Mouse (Mus musculus): ENCODE measurements at regions not wholly inside any gene's neighbourhood (a gene's known extent, or its start where the extent isn't known, plus 50 kb on each side); places are given as distances from the start of the nearest gene placed in this dataset.

DNA sequence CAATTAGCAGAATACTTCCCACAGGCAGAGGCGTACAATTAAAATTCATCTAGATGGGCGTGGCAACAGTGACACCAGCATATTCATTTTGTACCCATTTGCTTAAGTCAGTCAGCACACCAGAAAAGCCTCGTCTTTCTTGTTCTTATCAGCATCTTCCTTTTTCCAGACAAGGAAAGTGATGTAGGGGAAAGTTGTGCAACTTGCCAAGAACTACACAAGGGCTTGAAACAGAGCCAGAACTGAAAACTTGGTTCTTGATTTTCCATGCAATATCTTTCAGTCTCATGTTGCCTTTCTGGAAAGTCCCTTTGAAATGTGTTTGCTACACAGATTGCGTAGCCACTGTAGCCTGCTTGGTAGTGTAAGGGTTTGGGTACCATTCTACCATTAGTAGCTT lies 401.9 kb upstream of the Btbd3 start:
- no peak for DNase-seq (ENCODE audit: low read depth, low spot score)
- TF ChIP-seq CHD2 (IDR thresholded peaks at IDR 0.05; ENCODE audit: low read depth, low read length) (no peak), MAFK (IDR thresholded peaks at IDR 0.05; ENCODE audit: insufficient read depth, low read depth, low read length) (no peak), ZC3H11A (IDR thresholded peaks at IDR 0.05; ENCODE audit: borderline replicate concordance, low read depth, low read length) (no peak), ZNF384 (IDR thresholded peaks at IDR 0.05; ENCODE audit: low read depth, low read length) (no peak), HCFC1 (IDR thresholded peaks at IDR 0.05; ENCODE audit: borderline replicate concordance, insufficient read depth, low read length) (no peak)
- Histone ChIP-seq H3K36me3 (ENCODE audit: control insufficient read depth, insufficient read depth, low read length, poor library complexity, severe bottlenecking) (no peaks in the 10 kb centered on the region), H3K4me3 (ENCODE audit: insufficient read depth in 1 of 2, low read depth in 1 of 2, low read length in 2 of 2, poor library complexity in 1 of 2, severe bottlenecking in 1 of 2) (no peak overlapping the region), H3K9me3 (ENCODE audit: control insufficient read depth, insufficient read depth, low read depth, low read length) (no peaks in the 10 kb centered on the region), H3K9ac (ENCODE audit: insufficient read depth, low read depth, low read length, poor library complexity, severe bottlenecking) (no peak overlapping the region), H3K27ac (ENCODE audit: insufficient read depth, low read depth, low read length, poor library complexity, severe bottlenecking) (no peak overlapping the region), H3K4me1 (ENCODE audit: control insufficient read depth in 2 of 2, insufficient read depth in 2 of 2, low read length in 2 of 2, poor library complexity in 1 of 2) (no peaks in the 10 kb centered on the region)
- in situ Hi-C loops (cut with MboI; ENCODE audit: low sequenced_read_pairs in 2 of 2, unreplicated experiment in 2 of 2) = no loop called here

DNA sequence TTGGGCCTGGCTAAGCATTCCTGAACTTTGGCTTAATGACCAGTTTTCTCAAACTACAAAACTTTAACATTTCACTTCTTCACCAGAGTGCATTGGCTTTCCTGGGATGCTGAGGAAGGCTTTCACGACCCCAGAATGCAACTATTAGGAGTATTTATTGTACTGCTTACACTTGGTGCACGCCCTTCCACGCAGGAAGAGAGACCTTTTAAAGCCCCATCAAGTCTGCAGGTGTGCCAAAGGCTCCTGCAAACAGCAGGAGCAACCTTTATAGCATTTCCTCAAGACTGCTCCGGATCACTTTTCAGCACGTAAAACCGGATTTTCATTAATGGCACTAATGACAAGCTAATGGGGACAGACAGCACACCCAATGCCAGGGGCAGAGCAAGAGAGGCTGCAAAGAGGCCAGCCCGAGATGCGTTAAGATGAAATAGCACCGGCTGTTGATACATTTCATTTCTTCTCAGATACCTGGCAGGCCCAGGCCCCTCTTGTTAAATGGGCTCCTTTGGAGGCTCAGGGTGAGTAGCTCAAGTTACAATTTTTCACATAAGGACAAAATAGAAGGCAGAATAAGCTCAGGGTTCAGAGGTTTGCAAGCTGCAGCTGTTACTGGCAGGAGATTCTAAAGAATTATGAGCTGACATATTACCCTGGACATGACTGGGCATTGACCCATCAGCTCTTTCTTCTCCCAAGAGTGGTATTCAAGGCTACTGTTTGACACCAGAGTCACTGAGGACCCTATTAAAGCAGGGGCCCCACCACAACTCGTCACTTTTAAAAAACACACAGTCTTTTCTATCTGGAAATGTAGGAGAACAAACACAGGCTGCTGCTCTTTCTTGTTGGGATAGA lies 402.7 kb upstream of the Btbd3 start:
- Histone ChIP-seq H3K36me3 (ENCODE audit: control insufficient read depth, insufficient read depth, low read length, poor library complexity, severe bottlenecking) (no peaks in the 10 kb centered on the region), H3K9ac (ENCODE audit: insufficient read depth, low read depth, low read length, poor library complexity, severe bottlenecking) (no peak overlapping the region), H3K4me1 (ENCODE audit: control insufficient read depth in 2 of 2, insufficient read depth in 2 of 2, low read length in 2 of 2, poor library complexity in 1 of 2) (no peaks in the 10 kb centered on the region), H3K9me3 (ENCODE audit: control insufficient read depth, insufficient read depth, low read depth, low read length) (no peaks in the 10 kb centered on the region), H3K4me3 (ENCODE audit: insufficient read depth in 1 of 2, low read depth in 1 of 2, low read length in 2 of 2, poor library complexity in 1 of 2, severe bottlenecking in 1 of 2) (no peak overlapping the region), H3K27ac (ENCODE audit: insufficient read depth, low read depth, low read length, poor library complexity, severe bottlenecking) (no peak overlapping the region)
- in situ Hi-C loops (cut with MboI; ENCODE audit: low sequenced_read_pairs in 2 of 2, unreplicated experiment in 2 of 2) = no loop called here
- no peak for DNase-seq (ENCODE audit: low read depth, low spot score)
- no peak for TF ChIP-seq ZNF384 (IDR thresholded peaks at IDR 0.05; ENCODE audit: low read depth, low read length)
- TF ChIP-seq ZC3H11A (IDR thresholded peaks at IDR 0.05; ENCODE audit: borderline replicate concordance, low read depth, low read length) = no peak
- no peak for TF ChIP-seq CHD2 (IDR thresholded peaks at IDR 0.05; ENCODE audit: low read depth, low read length)
- TF ChIP-seq MAFK (IDR thresholded peaks at IDR 0.05; ENCODE audit: insufficient read depth, low read depth, low read length) = no peak
- no peak for TF ChIP-seq HCFC1 (IDR thresholded peaks at IDR 0.05; ENCODE audit: borderline replicate concordance, insufficient read depth, low read length)

DNA sequence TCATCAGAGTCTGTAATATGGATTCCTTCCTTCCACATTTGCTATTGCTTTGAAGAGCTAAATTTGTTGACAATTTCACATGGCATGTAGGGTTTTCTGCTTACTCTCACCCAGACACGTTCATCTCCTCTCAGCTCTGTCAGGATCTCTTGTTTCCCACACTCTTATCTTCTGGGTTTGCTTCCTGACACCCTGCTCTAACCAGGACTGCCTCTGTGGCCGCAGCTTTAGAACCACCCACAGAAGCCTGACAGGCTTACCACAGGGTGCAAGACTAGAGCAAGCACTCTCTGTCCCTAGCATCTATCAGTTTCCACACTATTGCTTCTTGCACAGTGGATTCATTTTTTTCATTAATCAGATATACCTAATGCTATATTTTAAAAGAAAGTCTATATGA lies 408.5 kb upstream of the Btbd3 start:
- Histone ChIP-seq H3K4me3 (ENCODE audit: insufficient read depth in 1 of 2, low read depth in 1 of 2, low read length in 2 of 2, poor library complexity in 1 of 2, severe bottlenecking in 1 of 2) (no peak overlapping the region), H3K36me3 (ENCODE audit: control insufficient read depth, insufficient read depth, low read length, poor library complexity, severe bottlenecking) (no peaks in the 10 kb centered on the region), H3K9ac (ENCODE audit: insufficient read depth, low read depth, low read length, poor library complexity, severe bottlenecking) (no peak overlapping the region), H3K4me1 (ENCODE audit: control insufficient read depth in 2 of 2, insufficient read depth in 2 of 2, low read length in 2 of 2, poor library complexity in 1 of 2) (no peaks in the 10 kb centered on the region), H3K9me3 (ENCODE audit: control insufficient read depth, insufficient read depth, low read depth, low read length) (no peaks in the 10 kb centered on the region), H3K27ac (ENCODE audit: insufficient read depth, low read depth, low read length, poor library complexity, severe bottlenecking) (no peak overlapping the region)
- in situ Hi-C loops (cut with MboI; ENCODE audit: low sequenced_read_pairs in 2 of 2, unreplicated experiment in 2 of 2) = no loop called here
- TF ChIP-seq ZNF384 (IDR thresholded peaks at IDR 0.05; ENCODE audit: low read depth, low read length) = no peak
- TF ChIP-seq CHD2 (IDR thresholded peaks at IDR 0.05; ENCODE audit: low read depth, low read length) = no peak
- TF ChIP-seq MAFK (IDR thresholded peaks at IDR 0.05; ENCODE audit: insufficient read depth, low read depth, low read length) = no peak
- TF ChIP-seq HCFC1 (IDR thresholded peaks at IDR 0.05; ENCODE audit: borderline replicate concordance, insufficient read depth, low read length) = no peak
- TF ChIP-seq ZC3H11A (IDR thresholded peaks at IDR 0.05; ENCODE audit: borderline replicate concordance, low read depth, low read length) = no peak
- no peak for DNase-seq (ENCODE audit: low read depth, low spot score)

DNA sequence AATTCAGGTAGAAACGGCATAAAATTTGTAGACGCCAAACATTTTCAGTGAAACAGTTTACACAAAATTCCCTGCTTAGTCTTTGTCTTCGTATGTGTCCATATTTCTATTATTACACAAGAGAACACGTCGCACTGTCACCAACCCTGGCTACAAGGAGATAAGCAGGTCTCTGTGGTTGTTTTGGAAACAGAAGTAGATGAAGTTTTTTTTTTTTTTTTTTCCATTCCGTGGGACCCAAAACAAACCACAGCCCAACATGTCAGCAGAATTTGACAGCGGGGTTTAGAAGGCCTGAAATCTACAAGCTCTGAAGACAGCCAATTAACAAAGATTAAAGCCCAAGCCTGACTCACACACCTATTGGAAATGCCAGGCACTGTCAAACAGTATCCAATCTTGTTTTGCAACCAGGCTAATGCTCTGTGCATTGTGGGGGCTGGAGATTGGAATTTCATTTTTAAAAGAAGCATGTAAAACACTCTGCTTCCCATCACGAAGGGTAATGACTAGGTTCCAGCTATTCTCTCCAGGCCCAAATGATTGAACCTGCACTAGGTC lies 428.5 kb upstream of the Btbd3 start:
- TF ChIP-seq MAFK (IDR thresholded peaks at IDR 0.05; ENCODE audit: insufficient read depth, low read depth, low read length) (no peak), ZNF384 (IDR thresholded peaks at IDR 0.05; ENCODE audit: low read depth, low read length) (no peak), CHD2 (IDR thresholded peaks at IDR 0.05; ENCODE audit: low read depth, low read length) (no peak), HCFC1 (IDR thresholded peaks at IDR 0.05; ENCODE audit: borderline replicate concordance, insufficient read depth, low read length) (no peak), ZC3H11A (IDR thresholded peaks at IDR 0.05; ENCODE audit: borderline replicate concordance, low read depth, low read length) (no peak)
- Histone ChIP-seq H3K9me3 (ENCODE audit: control insufficient read depth, insufficient read depth, low read depth, low read length) (no peaks in the 10 kb centered on the region), H3K9ac (ENCODE audit: insufficient read depth, low read depth, low read length, poor library complexity, severe bottlenecking) (no peak overlapping the region), H3K27ac (ENCODE audit: insufficient read depth, low read depth, low read length, poor library complexity, severe bottlenecking) (no peak overlapping the region), H3K4me1 (ENCODE audit: control insufficient read depth in 2 of 2, insufficient read depth in 2 of 2, low read length in 2 of 2, poor library complexity in 1 of 2) (no peaks in the 10 kb centered on the region), H3K36me3 (ENCODE audit: control insufficient read depth, insufficient read depth, low read length, poor library complexity, severe bottlenecking) (no peaks in the 10 kb centered on the region), H3K4me3 (ENCODE audit: insufficient read depth in 1 of 2, low read depth in 1 of 2, low read length in 2 of 2, poor library complexity in 1 of 2, severe bottlenecking in 1 of 2) (no peak overlapping the region)
- DNase-seq (ENCODE audit: low read depth, low spot score) = no peak
- in situ Hi-C loops (cut with MboI; ENCODE audit: low sequenced_read_pairs in 2 of 2, unreplicated experiment in 2 of 2) = no loop called here

Data from ES-E14 (cell line).